In the genomic region with DNA sequence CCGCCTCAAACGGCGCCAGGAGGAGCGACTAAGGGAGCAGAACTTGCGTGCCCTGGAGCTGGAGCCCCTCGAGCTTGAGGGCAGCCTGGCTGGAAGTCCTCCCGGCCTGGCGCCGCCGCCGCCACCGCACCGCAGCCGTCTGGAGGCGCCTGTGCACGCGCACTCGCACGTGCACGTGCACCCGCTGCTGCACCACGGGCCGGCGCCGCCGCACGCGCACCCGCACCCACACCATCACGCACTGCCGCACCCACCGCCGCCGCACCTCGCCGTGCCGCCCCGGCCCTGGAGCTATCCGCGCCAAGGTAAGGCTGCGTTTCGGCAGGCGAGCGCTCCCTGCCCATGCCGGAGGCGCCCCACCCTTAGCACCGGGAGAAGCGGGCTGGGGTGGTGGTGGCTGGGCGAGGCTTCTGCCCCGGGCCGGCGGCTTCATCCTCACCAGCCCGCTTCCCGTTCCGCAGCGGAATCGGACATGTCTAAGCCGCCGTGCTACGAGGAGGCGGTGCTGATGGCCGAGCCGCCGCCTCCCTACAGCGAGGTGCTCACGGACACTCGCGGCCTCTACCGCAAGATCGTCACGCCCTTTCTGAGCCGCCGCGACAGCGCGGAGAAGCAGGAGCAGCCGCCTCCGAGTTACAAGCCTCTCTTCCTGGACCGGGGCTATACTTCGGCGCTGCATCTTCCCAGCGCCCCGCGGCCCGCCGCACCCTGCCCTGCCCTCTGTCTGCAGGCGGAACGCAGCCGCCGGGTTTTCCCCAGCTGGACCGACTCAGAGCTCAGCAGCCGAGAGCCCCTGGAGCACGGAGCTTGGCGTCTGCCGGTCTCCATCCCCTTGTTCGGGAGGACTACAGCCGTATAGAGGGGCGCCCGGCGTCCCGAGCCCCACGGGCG, we compare ENCODE assay signal across 8 mouse cellular contexts. TPM values are rescaled to one million over a fixed set of nuclear protein-coding genes. Genes with fewer than 3 reads are reported as not detected.
DNase-seq lines count a peak whose midpoint lies in the region; ATAC-seq lines count a peak whose summit lies in the region.

No protein-coding gene starts in this region.

- intact Hi-C loops in heart, postnatal 25 days (cut with DNase I): no loop called here

- H3K36me3 ChIP-seq in embryonic facial prominence, embryonic 11.5 days (replicated peaks; ENCODE audit: control insufficient read depth, insufficient read depth, low read depth, low read length): peaks cover 19% of the 10 kb centered on the region
- H3K36me3 ChIP-seq in hindbrain, embryonic 10.5 days: peaks cover 44% of the 10 kb centered on the region
- peaks cover 41% of the 10 kb centered on the region for H3K36me3 ChIP-seq in limb, embryonic 10.5 days
- peaks cover 28% of the 10 kb centered on the region for H3K36me3 ChIP-seq in midbrain, embryonic 15.5 days (replicated peaks)
- H3K36me3 ChIP-seq in stomach, embryonic 16.5 days (ENCODE audit: control insufficient read depth, insufficient read depth, low read length): peaks cover 14% of the 10 kb centered on the region

- peaks cover 9% of the 10 kb centered on the region for H3K4me1 ChIP-seq in embryonic facial prominence, embryonic 11.5 days (ENCODE audit: control insufficient read depth, insufficient read depth, low read length)
- H3K4me1 ChIP-seq in hindbrain, embryonic 10.5 days (replicated peaks): peaks cover 95% of the 10 kb centered on the region
- H3K4me1 ChIP-seq in limb, embryonic 10.5 days: peaks cover 65% of the 10 kb centered on the region
- H3K4me1 ChIP-seq in midbrain, embryonic 15.5 days: peaks cover 81% of the 10 kb centered on the region
- peaks cover 17% of the 10 kb centered on the region for H3K4me1 ChIP-seq in stomach, embryonic 16.5 days (ENCODE audit: control insufficient read depth, insufficient read depth, low read length)

- peak overlapping the region; percentile 78 for H3K9ac ChIP-seq in embryonic facial prominence, embryonic 11.5 days (replicated peaks; ENCODE audit: low read length)
- H3K9ac ChIP-seq in midbrain, embryonic 15.5 days: peak overlapping the region; percentile 68
- H3K9ac ChIP-seq in stomach, embryonic 16.5 days (ENCODE audit: low read length): peak overlapping the region; percentile 79

- under 1% methylated on average over 92 of the region's 103 CpGs for WGBS in embryonic facial prominence, embryonic 11.5 days
- under 1% methylated on average over 103 of the region's 103 CpGs for WGBS in hindbrain, embryonic 10.5 days
- WGBS in limb, embryonic 10.5 days: under 1% methylated on average over 102 of the region's 103 CpGs
- under 1% methylated on average over 100 of the region's 103 CpGs for WGBS in midbrain, embryonic 15.5 days
- WGBS in stomach, embryonic 16.5 days: under 1% methylated on average over 87 of the region's 103 CpGs

- peak; percentile 65 to 66 for DNase-seq in heart, adult 18-20 months
- no peak for DNase-seq in heart, postnatal 25 days (ENCODE audit: low spot score)
- peak; percentile 78 for DNase-seq in adrenal gland, adult 2 months
- peak; percentile 66 for DNase-seq in embryonic facial prominence, embryonic 11.5 days (ENCODE audit: low spot score)
- peak; percentile 76 for DNase-seq in hindbrain, embryonic 10.5 days (ENCODE audit: low spot score)
- DNase-seq in limb, embryonic 10.5 days (ENCODE audit: low spot score): peak; percentile 77

- peak overlapping the region; percentile 54 for H3K4me3 ChIP-seq in embryonic facial prominence, embryonic 11.5 days (ENCODE audit: low read depth, low read length)
- peak overlapping the region; percentile 77 for H3K4me3 ChIP-seq in hindbrain, embryonic 10.5 days
- H3K4me3 ChIP-seq in limb, embryonic 10.5 days: peak overlapping the region; percentile 66
- H3K4me3 ChIP-seq in midbrain, embryonic 15.5 days: peak overlapping the region; percentile 44
- H3K4me3 ChIP-seq in stomach, embryonic 16.5 days (replicated peaks; ENCODE audit: low read length): peak overlapping the region; percentile 59

- no peaks in the 10 kb centered on the region for H3K27me3 ChIP-seq in embryonic facial prominence, embryonic 11.5 days (ENCODE audit: control insufficient read depth, insufficient read depth, low read length)
- H3K27me3 ChIP-seq in hindbrain, embryonic 10.5 days (ENCODE audit: insufficient read depth, poor library complexity, severe bottlenecking): peaks cover 17% of the 10 kb centered on the region
- peaks cover 8% of the 10 kb centered on the region; the same call in 1 of the 2 replicates for H3K27me3 ChIP-seq in limb, embryonic 10.5 days (ENCODE audit: low read depth, poor library complexity, severe bottlenecking)
- H3K27me3 ChIP-seq in midbrain, embryonic 15.5 days (replicated peaks): no peaks in the 10 kb centered on the region
- peaks cover 4% of the 10 kb centered on the region; the same call in 1 of the 2 replicates for H3K27me3 ChIP-seq in stomach, embryonic 16.5 days (ENCODE audit: control insufficient read depth, insufficient read depth, low read length)

- H3K27ac ChIP-seq in embryonic facial prominence, embryonic 11.5 days (replicated peaks; ENCODE audit: low read depth, low read length): peak overlapping the region; percentile 52
- H3K27ac ChIP-seq in hindbrain, embryonic 10.5 days: peak overlapping the region; percentile 90
- H3K27ac ChIP-seq in limb, embryonic 10.5 days: peak overlapping the region; percentile 81
- H3K27ac ChIP-seq in midbrain, embryonic 15.5 days: peak overlapping the region; percentile 89
- peak overlapping the region; percentile 31 for H3K27ac ChIP-seq in stomach, embryonic 16.5 days (ENCODE audit: low read length)

- H3K4me2 ChIP-seq in embryonic facial prominence, embryonic 11.5 days (ENCODE audit: low read depth, low read length): peak overlapping the region; percentile 100
- peak overlapping the region; percentile 97 for H3K4me2 ChIP-seq in midbrain, embryonic 15.5 days
- H3K4me2 ChIP-seq in stomach, embryonic 16.5 days (ENCODE audit: low read depth, low read length): peak overlapping the region; percentile 100

- ATAC-seq in embryonic facial prominence, embryonic 11.5 days (replicated peaks; ENCODE audit: insufficient number of reproducible peaks, low FRiP score, low TSS enrichment, low read depth): peak; percentile 32
- ATAC-seq in midbrain, embryonic 15.5 days (replicated peaks): peak; percentile 57
- ATAC-seq in stomach, embryonic 16.5 days (ENCODE audit: insufficient read depth, low FRiP score): peak; percentile 48

- H3K9me3 ChIP-seq in embryonic facial prominence, embryonic 11.5 days (replicated peaks; ENCODE audit: control insufficient read depth, low read length): no peaks in the 10 kb centered on the region
- H3K9me3 ChIP-seq in hindbrain, embryonic 10.5 days: no peaks in the 10 kb centered on the region
- H3K9me3 ChIP-seq in limb, embryonic 10.5 days (replicated peaks): no peaks in the 10 kb centered on the region
- H3K9me3 ChIP-seq in midbrain, embryonic 15.5 days: no peaks in the 10 kb centered on the region
- no peaks in the 10 kb centered on the region for H3K9me3 ChIP-seq in stomach, embryonic 16.5 days (replicated peaks; ENCODE audit: control insufficient read depth, low read length)

RNA-seq across cellular contexts. Expression of a gene that starts 8.3 kb away (rescaled TPM):
- under 1 TPM; 0.45 to 0.82 TPM for total RNA-seq in heart, adult 18-20 months (2021)
- 1 to 10 TPM in 1 of 2 experiments, under 1 TPM in 1; 0.56 to 1.2 TPM for total RNA-seq in heart, postnatal 25 days (2021)
- total RNA-seq in adrenal gland, adult 2 months (2021): 1 to 10 TPM; 1.5 to 4.1 TPM
- polyA plus RNA-seq in adrenal gland, adult 2 months (2012; rRNA removed): 59.0 and 66.3 TPM in 2 replicates
- 1.7 TPM in 2 replicates for polyA plus RNA-seq in embryonic facial prominence, embryonic 11.5 days (2014; fragmentation: Nextera tagmentation; extraction: Ambion mirVana)
- 0.69 and 1.0 TPM in 2 replicates for polyA plus RNA-seq in hindbrain, embryonic 10.5 days (2016; fragmentation: Nextera tagmentation; extraction: Ambion mirVana)
- 0.34 and 0.35 TPM in 2 replicates for polyA plus RNA-seq in limb, embryonic 10.5 days (2016; fragmentation: Nextera tagmentation; extraction: Ambion mirVana)
- 5.5 and 5.7 TPM in 2 replicates for polyA plus RNA-seq in midbrain, embryonic 15.5 days (2015; fragmentation: Nextera tagmentation; extraction: Ambion mirVana)
- polyA plus RNA-seq in stomach, embryonic 16.5 days (2015; fragmentation: Nextera tagmentation; extraction: Ambion mirVana): 0.22 and 0.26 TPM in 2 replicates

RNA-seq across cellular contexts. Expression of a gene that starts 15.5 kb away (rescaled TPM):
- 1 to 10 TPM; 5.7 to 6.4 TPM for total RNA-seq in heart, adult 18-20 months (2021)
- total RNA-seq in heart, postnatal 25 days (2021): 10 to 100 TPM; 10.6 to 10.8 TPM
- 10 to 100 TPM; 12.6 to 25.9 TPM for total RNA-seq in adrenal gland, adult 2 months (2021)
- 41.5 and 44.1 TPM in 2 replicates for polyA plus RNA-seq in adrenal gland, adult 2 months (2012; rRNA removed)
- polyA plus RNA-seq in embryonic facial prominence, embryonic 11.5 days (2014; fragmentation: Nextera tagmentation; extraction: Ambion mirVana): 231 and 252 TPM in 2 replicates
- 420 and 518 TPM in 2 replicates for polyA plus RNA-seq in hindbrain, embryonic 10.5 days (2016; fragmentation: Nextera tagmentation; extraction: Ambion mirVana)
- 346 and 417 TPM in 2 replicates for polyA plus RNA-seq in limb, embryonic 10.5 days (2016; fragmentation: Nextera tagmentation; extraction: Ambion mirVana)
- polyA plus RNA-seq in midbrain, embryonic 15.5 days (2015; fragmentation: Nextera tagmentation; extraction: Ambion mirVana): 622 and 645 TPM in 2 replicates
- 111 and 113 TPM in 2 replicates for polyA plus RNA-seq in stomach, embryonic 16.5 days (2015; fragmentation: Nextera tagmentation; extraction: Ambion mirVana)

RNA-seq across cellular contexts. Expression of a gene that starts 27.5 kb away (rescaled TPM):
- total RNA-seq in heart, adult 18-20 months (2021): 10 to 100 TPM; 13.9 to 17.1 TPM
- 10 to 100 TPM; 17.5 to 18.6 TPM for total RNA-seq in heart, postnatal 25 days (2021)
- 10 to 100 TPM; 28.4 to 36.5 TPM for total RNA-seq in adrenal gland, adult 2 months (2021)
- 48.5 and 70.5 TPM in 2 replicates for polyA plus RNA-seq in adrenal gland, adult 2 months (2012; rRNA removed)
- 50.4 and 59.7 TPM in 2 replicates for polyA plus RNA-seq in embryonic facial prominence, embryonic 11.5 days (2014; fragmentation: Nextera tagmentation; extraction: Ambion mirVana)
- 51.5 and 52.3 TPM in 2 replicates for polyA plus RNA-seq in hindbrain, embryonic 10.5 days (2016; fragmentation: Nextera tagmentation; extraction: Ambion mirVana)
- polyA plus RNA-seq in limb, embryonic 10.5 days (2016; fragmentation: Nextera tagmentation; extraction: Ambion mirVana): 63.6 and 71.1 TPM in 2 replicates
- 40.8 and 41.4 TPM in 2 replicates for polyA plus RNA-seq in midbrain, embryonic 15.5 days (2015; fragmentation: Nextera tagmentation; extraction: Ambion mirVana)
- polyA plus RNA-seq in stomach, embryonic 16.5 days (2015; fragmentation: Nextera tagmentation; extraction: Ambion mirVana): 14.6 TPM in 2 replicates

RNA-seq across cellular contexts. Expression of a gene that starts 41.1 kb away (rescaled TPM):
- total RNA-seq in heart, adult 18-20 months (2021): 10 to 100 TPM; 42.2 to 46.6 TPM
- 10 to 100 TPM; 65.2 to 67.7 TPM for total RNA-seq in heart, postnatal 25 days (2021)
- total RNA-seq in adrenal gland, adult 2 months (2021): 10 to 100 TPM; 15.2 to 19.5 TPM
- 45.2 and 52.4 TPM in 2 replicates for polyA plus RNA-seq in adrenal gland, adult 2 months (2012; rRNA removed)
- 124 and 136 TPM in 2 replicates for polyA plus RNA-seq in embryonic facial prominence, embryonic 11.5 days (2014; fragmentation: Nextera tagmentation; extraction: Ambion mirVana)
- polyA plus RNA-seq in hindbrain, embryonic 10.5 days (2016; fragmentation: Nextera tagmentation; extraction: Ambion mirVana): 194 and 221 TPM in 2 replicates
- polyA plus RNA-seq in limb, embryonic 10.5 days (2016; fragmentation: Nextera tagmentation; extraction: Ambion mirVana): 202 and 206 TPM in 2 replicates
- 167 and 171 TPM in 2 replicates for polyA plus RNA-seq in midbrain, embryonic 15.5 days (2015; fragmentation: Nextera tagmentation; extraction: Ambion mirVana)
- 240 and 243 TPM in 2 replicates for polyA plus RNA-seq in stomach, embryonic 16.5 days (2015; fragmentation: Nextera tagmentation; extraction: Ambion mirVana)

RNA-seq across cellular contexts. Expression of a gene that starts 45.8 kb away (rescaled TPM):
- not detected for total RNA-seq in heart, adult 18-20 months (2021)
- total RNA-seq in heart, postnatal 25 days (2021): not detected
- 1 to 10 TPM in 1 of 2 experiments, not detected in 1; 1.5 TPM for total RNA-seq in adrenal gland, adult 2 months (2021)
- 0.10 and 0.34 TPM in 2 replicates for polyA plus RNA-seq in adrenal gland, adult 2 months (2012; rRNA removed)
- not detected in 2 replicates for polyA plus RNA-seq in embryonic facial prominence, embryonic 11.5 days (2014; fragmentation: Nextera tagmentation; extraction: Ambion mirVana)
- 0.07 and 0.25 TPM in 2 replicates for polyA plus RNA-seq in hindbrain, embryonic 10.5 days (2016; fragmentation: Nextera tagmentation; extraction: Ambion mirVana)
- polyA plus RNA-seq in limb, embryonic 10.5 days (2016; fragmentation: Nextera tagmentation; extraction: Ambion mirVana): 0.14 TPM in 1 of 2 replicates, not detected in the other
- polyA plus RNA-seq in midbrain, embryonic 15.5 days (2015; fragmentation: Nextera tagmentation; extraction: Ambion mirVana): 0.09 and 0.14 TPM in 2 replicates
- 4.5 and 5.6 TPM in 2 replicates for polyA plus RNA-seq in stomach, embryonic 16.5 days (2015; fragmentation: Nextera tagmentation; extraction: Ambion mirVana)

Comparison
In these comparisons a context has a peak if more than half of its experiments do, and no peak if none do; other contexts are left out.
1. H3K27ac ChIP-seq: peak in every context shown above with its lines; median percentile 90 in hindbrain, embryonic 10.5 days; 89 in midbrain, embryonic 15.5 days; 81 in limb, embryonic 10.5 days; 52 in embryonic facial prominence, embryonic 11.5 days; 31 in stomach, embryonic 16.5 days.